Mouse (Mus musculus): ENCODE results near the gene Fbxo11.
"Not testable (repeated sequence)": the region's sequence is repeated elsewhere in the genome, so short reads cannot be mapped to it uniquely, and the experiment has no call there.

- TF ChIP-seq CTCF, EP300 (IDR thresholded peaks at IDR 0.05; ENCODE audit: low read depth): not testable (repeated sequence)
These were observed 105.7 kb downstream of the Fbxo11 start for GRCm38 (mm10) chr17:87959406-87959805.
